Mouse (Mus musculus) brain, embryonic 14.5 days (tissue): ENCODE measurements around the gene Flvcr1.

ENCODE experiments used
- CTCF ChIP-seq: fragments of 200-500 bp; IDR thresholded peaks from 2 replicates; pipeline ENCODE4 v1.5.1; 2012; ENCODE audit warnings: inconsistent platforms, mild to moderate bottlenecking, moderate library complexity, borderline replicate concordance; ENCODE audit not compliant: insufficient read depth, insufficient read length; ENCODE audit errors: extremely low read depth
- POLR2A ChIP-seq: fragments of 200-500 bp; IDR thresholded peaks from 2 replicates; pipeline ENCODE4 v1.6.1; 2012; ENCODE audit warnings: mild to moderate bottlenecking, inconsistent platforms, borderline replicate concordance; ENCODE audit not compliant: poor library complexity, insufficient read depth, insufficient read length, severe bottlenecking; ENCODE audit errors: extremely low read depth

DNA sequence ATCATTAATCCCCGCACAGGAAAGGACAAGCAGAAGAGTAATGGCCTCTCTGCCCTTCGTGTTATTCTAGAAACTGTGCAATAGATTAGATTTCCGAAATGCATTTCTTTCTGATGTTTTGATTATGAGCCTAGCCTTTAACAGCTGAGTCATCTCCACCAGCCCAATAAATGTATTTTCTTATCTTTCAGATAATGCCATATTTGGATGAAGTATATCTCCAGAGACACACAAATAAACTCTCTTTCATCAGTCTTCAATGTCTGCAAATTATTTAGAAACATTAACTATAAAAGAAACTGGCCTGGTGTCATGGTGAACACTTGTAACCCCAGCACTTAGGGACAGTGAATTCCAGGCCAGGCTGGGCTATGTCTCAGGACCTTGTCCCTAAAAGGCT, 16.7 kb upstream of the Flvcr1 start:
- TF ChIP-seq CTCF (no peak), POLR2A (no peak)
